Mouse (Mus musculus) MEL (cell line): ENCODE data around the gene AC170998.1. TPM values are rescaled to one million over a fixed set of nuclear protein-coding genes. Genes with fewer than 3 reads are reported as not detected.

Experiments used
- DNase-seq: peaks from one replicate; pipeline ENCODE4 v3.0.0; 2011; ENCODE audit warnings: low read depth, low spot score
- H3K27ac ChIP-seq: 2 replicates; pipeline ENCODE4 v1.5.1; 2012; ENCODE audit warnings: low read depth, mild to moderate bottlenecking, control low read depth, low read length, moderate library complexity; ENCODE audit not compliant: control insufficient read depth
- H3K27me3 ChIP-seq, 2 experiments: fragments of 150-350 bp in 1 of 2; sonication (generic) in 1 of 2; 2 replicates each; pipeline ENCODE4 v1.6.1; 2012; ENCODE audit warnings: low read length in 2 of 2, mild to moderate bottlenecking in 2 of 2, improper control_type of control experiment in 1 of 2, moderate library complexity in 1 of 2; ENCODE audit not compliant: insufficient read depth in 2 of 2, control insufficient read depth in 1 of 2
- H3K36me3 ChIP-seq, 2 experiments: 2 replicates each; pipeline ENCODE4 v1.6.1; 2012 to 2014; ENCODE audit warnings: low read length in 2 of 2, improper control_type of control experiment in 1 of 2, inconsistent platforms in 1 of 2, mild to moderate bottlenecking in 1 of 2; ENCODE audit not compliant: insufficient read depth in 2 of 2, control insufficient read depth in 1 of 2
- H3K4me1 ChIP-seq, 2 experiments: fragments of 150-350 bp in 1 of 2; sonication (generic) in 1 of 2; 2 replicates each; pipeline ENCODE4 v1.6.1; 2012; ENCODE audit warnings: low read length in 2 of 2, improper control_type of control experiment in 1 of 2, mild to moderate bottlenecking in 1 of 2; ENCODE audit not compliant: insufficient read depth in 2 of 2, control insufficient read depth in 1 of 2
- H3K4me3 ChIP-seq, 2 experiments: fragments of 150-350 bp in 1 of 2; sonication (generic) in 1 of 2; 2 replicates each; pipeline ENCODE4 v1.5.1; 2012; ENCODE audit warnings: low read depth in 2 of 2, low read length in 2 of 2, mild to moderate bottlenecking in 2 of 2, moderate library complexity in 2 of 2, control low read depth in 1 of 2, improper control_type of control experiment in 1 of 2; ENCODE audit not compliant: control insufficient read depth in 1 of 2, insufficient read depth in 1 of 2
- H3K79me2 ChIP-seq: 2 replicates; pipeline ENCODE4 v1.6.1; 2012; ENCODE audit warnings: mild to moderate bottlenecking, low read length, moderate library complexity; ENCODE audit not compliant: control insufficient read depth, poor library complexity, insufficient read depth
- H3K9ac ChIP-seq: 2 replicates; pipeline ENCODE4 v1.6.1; 2012; ENCODE audit warnings: low read depth, mild to moderate bottlenecking, control low read depth, low read length, moderate library complexity; ENCODE audit not compliant: control insufficient read depth, poor library complexity, severe bottlenecking
- H3K9me3 ChIP-seq: fragments of 150-350 bp; sonication (generic); replicated peaks from 2 replicates; pipeline ENCODE4 v1.6.1; 2012; ENCODE audit warnings: mild to moderate bottlenecking, low read length, improper control_type of control experiment, moderate library complexity; ENCODE audit not compliant: insufficient read depth
- BHLHE40 ChIP-seq: IDR thresholded peaks from 2 replicates; pipeline ENCODE4 v1.6.1; 2012; ENCODE audit warnings: low read depth, mild to moderate bottlenecking, inconsistent platforms, low read length, improper control_type of control experiment, borderline replicate concordance
- CHD1 ChIP-seq: IDR thresholded peaks from 2 replicates; pipeline ENCODE4 v1.6.1; 2012; ENCODE audit warnings: low read depth, mild to moderate bottlenecking, inconsistent platforms, low read length, improper control_type of control experiment
- E2F4 ChIP-seq: IDR thresholded peaks from 2 replicates; pipeline ENCODE4 v1.6.1; 2011; ENCODE audit warnings: low read depth, low read length, improper control_type of control experiment, borderline replicate concordance
- EP300 ChIP-seq, 2 experiments: IDR thresholded peaks; 2 replicates each; pipeline ENCODE4 v1.6.1; 2011; ENCODE audit warnings: improper control_type of control experiment in 2 of 2, low read length in 2 of 2, low read depth in 1 of 2, mild to moderate bottlenecking in 1 of 2
- ETS1 ChIP-seq: IDR thresholded peaks from 2 replicates; pipeline ENCODE4 v1.6.1; 2012; ENCODE audit warnings: low read depth, mild to moderate bottlenecking, inconsistent platforms, low read length, improper control_type of control experiment, moderate library complexity
- GABPA ChIP-seq: IDR thresholded peaks from 2 replicates; pipeline ENCODE4 v1.6.1; 2012; ENCODE audit warnings: low read depth, mild to moderate bottlenecking, inconsistent platforms, low read length, improper control_type of control experiment, moderate library complexity
- GATA1 ChIP-seq: IDR thresholded peaks from 2 replicates; pipeline ENCODE4 v1.6.1; 2011; ENCODE audit warnings: low read depth, low read length, improper control_type of control experiment
- MXI1 ChIP-seq: IDR thresholded peaks from 2 replicates; pipeline ENCODE4 v1.6.1; 2011; ENCODE audit warnings: mild to moderate bottlenecking, low read depth, low read length, improper control_type of control experiment
- MYB ChIP-seq: IDR thresholded peaks from 2 replicates; pipeline ENCODE4 v1.6.1; 2011; ENCODE audit warnings: mild to moderate bottlenecking, low read depth, low read length, improper control_type of control experiment
- POLR2A ChIP-seq, 2 experiments: IDR thresholded peaks; 2 replicates each; pipeline ENCODE4 v1.6.1; 2011 to 2012; ENCODE audit warnings: low read length in 2 of 2, mild to moderate bottlenecking in 2 of 2, control low read depth in 1 of 2, improper control_type of control experiment in 1 of 2, low read depth in 1 of 2, moderate library complexity in 1 of 2; ENCODE audit not compliant: control insufficient read depth in 1 of 2, insufficient read depth in 1 of 2, poor library complexity in 1 of 2
- POLR2AphosphoS2 ChIP-seq: IDR thresholded peaks from 2 replicates; pipeline ENCODE4 v1.6.1; 2011; ENCODE audit warnings: low read length, improper control_type of control experiment
- POLR2AphosphoS5 ChIP-seq: IDR thresholded peaks from 2 replicates; pipeline ENCODE4 v1.6.1; 2012; ENCODE audit warnings: low read depth, borderline replicate concordance, mild to moderate bottlenecking, inconsistent platforms, low read length, moderate library complexity, mixed read lengths
- RAD21 ChIP-seq: IDR thresholded peaks from 2 replicates; pipeline ENCODE4 v1.6.1; 2011; ENCODE audit warnings: mild to moderate bottlenecking, low read depth, low read length, improper control_type of control experiment
- SMC3 ChIP-seq: IDR thresholded peaks from 2 replicates; pipeline ENCODE4 v1.6.1; 2011; ENCODE audit warnings: low read depth, low read length, improper control_type of control experiment
- ZKSCAN1 ChIP-seq: IDR thresholded peaks from 2 replicates; pipeline ENCODE4 v1.6.1; 2012; ENCODE audit warnings: low read depth, mild to moderate bottlenecking, inconsistent platforms, low read length, improper control_type of control experiment, moderate library complexity
- ZNF384 ChIP-seq: IDR thresholded peaks from 2 replicates; pipeline ENCODE4 v1.6.1; 2012; ENCODE audit warnings: low read depth, mild to moderate bottlenecking, inconsistent platforms, low read length, improper control_type of control experiment
- polyA plus RNA-seq, 2 experiments: library from polyadenylated mRNA; stranded (reverse) in 1 of 2; unstranded in 1 of 2; fragments of >175 nt in 1 of 2; fragments of >200 nt in 1 of 2; gene quantifications; 2 replicates each; pipeline versions ENCODE4 v1.2.1 to v1.2.4; 2012; ENCODE audit warnings: low replicate concordance in 2 of 2, low read depth in 1 of 2; ENCODE audit not compliant: insufficient read length in 2 of 2, insufficient read depth in 1 of 2, missing spikeins in 1 of 2
- total RNA-seq: library from RNA; depleted of rRNA; stranded (reverse); fragments of 300-350 nt; gene quantifications from 2 replicates; pipeline ENCODE4 v1.2.3, GENCODE M21; 2012

AC170998.1 gene
- total and polyA plus RNA-seq, 3 experiments, result 0.42 TPM; not detected in 1

DNA sequence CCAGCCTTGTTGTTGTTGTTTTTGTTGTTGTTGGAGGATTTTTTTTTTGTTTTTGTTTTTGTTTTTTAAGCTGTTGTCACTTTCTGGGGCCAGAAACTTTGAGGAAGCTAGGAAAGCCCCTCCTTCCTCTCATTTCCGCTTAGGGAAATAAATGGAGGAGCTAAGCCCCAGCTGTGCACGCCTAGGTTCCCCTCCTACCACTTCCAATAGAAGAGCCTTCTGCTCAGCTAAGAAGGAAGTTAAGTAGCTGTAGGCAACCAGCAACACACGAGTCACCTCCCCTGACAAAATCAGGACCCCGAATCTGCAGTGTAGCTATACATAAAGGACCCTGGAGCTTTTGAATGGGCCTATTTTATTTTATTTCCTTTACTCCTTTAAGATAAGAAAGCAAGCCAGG lies 12.1 kb downstream of the AC170998.1 start:
- Histone ChIP-seq H3K79me2 (no peaks in the 10 kb centered on the region), H3K4me3 (no peak overlapping the region), H3K36me3 (no peaks in the 10 kb centered on the region; a peak in 1 of 4 replicates), H3K9me3 (no peaks in the 10 kb centered on the region), H3K9ac (no peak overlapping the region), H3K27ac (no peak overlapping the region), H3K27me3 (no peaks in the 10 kb centered on the region), H3K4me1 (no peaks in the 10 kb centered on the region; a peak in 1 of 4 replicates)
- TF ChIP-seq GATA1, result no peak
- TF ChIP-seq CHD1, result no peak
- DNase-seq, result no peak

DNA sequence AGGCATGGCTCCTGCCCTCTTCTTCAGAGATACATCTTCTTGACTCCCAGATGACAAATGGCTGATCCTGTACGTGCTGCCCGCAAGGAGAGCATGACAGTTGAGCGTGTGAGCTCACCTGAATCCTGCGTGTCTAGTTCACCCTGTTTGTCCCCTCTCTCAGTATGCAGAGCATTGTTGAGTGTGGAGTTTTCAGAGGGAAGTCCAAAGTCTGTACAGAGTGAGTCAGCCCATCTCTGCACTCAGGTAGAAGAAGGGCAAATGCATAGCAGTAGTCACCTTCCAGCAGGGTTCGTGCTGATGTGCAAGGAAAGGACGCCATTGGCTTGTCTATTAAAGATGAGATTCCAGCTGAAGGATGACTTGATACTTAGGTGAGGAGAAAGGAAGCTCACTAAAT lies 13.4 kb downstream of the AC170998.1 start:
- peaks cover 0 to 2% of the 10 kb centered on the region in 2 experiments; a peak in 2 of 4 replicates for H3K36me3 ChIP-seq
- TF ChIP-seq RAD21, result no peak
- TF ChIP-seq MXI1, result no peak
- no peak for TF ChIP-seq POLR2AphosphoS2
- TF ChIP-seq POLR2AphosphoS5, result no peak
- TF ChIP-seq ETS1, result no peak
- no peak for TF ChIP-seq POLR2A (IDR thresholded peaks at IDR 0.05; ENCODE audit: control insufficient read depth in 1 of 2, insufficient read depth in 1 of 2, low read depth in 1 of 2, low read length in 2 of 2, poor library complexity in 1 of 2)
- TF ChIP-seq E2F4, result no peak
- no peak for TF ChIP-seq SMC3
- no peak for TF ChIP-seq ZNF384
- no peak for TF ChIP-seq EP300 (IDR thresholded peaks at IDR 0.05; ENCODE audit: low read depth in 1 of 2, low read length in 2 of 2)
- no peak for TF ChIP-seq ZKSCAN1
- TF ChIP-seq BHLHE40, result no peak
- TF ChIP-seq GABPA, result no peak
- no peak for TF ChIP-seq MYB
- H3K9me3 ChIP-seq, result no peaks in the 10 kb centered on the region
- no peaks in the 10 kb centered on the region for H3K79me2 ChIP-seq
- H3K4me3 ChIP-seq, result no peak overlapping the region
- H3K9ac ChIP-seq, result no peak overlapping the region
- H3K27ac ChIP-seq, result no peak overlapping the region
- DNase-seq, result no peak
- H3K27me3 ChIP-seq, result no peaks in the 10 kb centered on the region
- H3K4me1 ChIP-seq, result no peaks in the 10 kb centered on the region; a peak in 1 of 4 replicates
